Mouse (Mus musculus): ENCODE measurements around the gene Dohh. TPM values are rescaled to one million over a fixed set of nuclear protein-coding genes. Genes with fewer than 3 reads are reported as not detected.

Dohh gene
- polyA plus RNA-seq, 1 experiment from 2014 or later, result 61.0 TPM

DNA sequence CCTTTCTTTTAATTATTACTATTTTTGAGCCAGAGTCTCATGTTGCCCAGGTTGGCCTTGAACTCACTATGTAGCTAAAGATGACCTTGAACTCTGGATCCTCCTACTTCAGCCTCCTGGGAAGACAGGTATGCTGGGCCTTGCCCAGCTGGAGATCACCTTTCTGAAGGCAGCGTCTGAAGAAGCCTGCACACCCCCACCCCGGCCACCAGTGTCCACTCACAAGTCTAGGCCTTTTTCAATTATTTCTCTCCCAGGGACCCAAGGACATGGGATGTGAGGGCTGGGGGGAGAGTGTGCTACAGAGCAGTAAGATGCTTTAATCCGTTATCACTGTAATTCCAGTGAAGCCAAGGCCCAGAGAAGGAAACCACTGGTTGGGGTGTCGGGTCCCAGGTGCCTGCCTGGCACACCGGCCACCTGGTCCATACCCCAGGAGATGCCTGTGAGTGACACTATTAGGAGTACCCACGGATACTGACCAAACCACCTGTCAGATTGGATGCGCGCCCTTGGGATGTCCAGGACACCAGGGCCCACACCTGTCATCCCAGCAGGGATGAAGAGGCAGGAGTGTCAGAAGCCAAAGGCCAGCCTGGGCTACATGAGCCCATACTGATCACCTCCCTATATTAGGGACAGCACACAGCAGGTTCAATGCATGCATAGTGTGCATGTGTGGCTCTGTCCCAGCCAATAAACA, 43.7 kb downstream of the Dohh start:
- Histone ChIP-seq H3K36me3 (ENCODE audit: control insufficient read depth, insufficient read depth, low read length) (no peaks in the 10 kb centered on the region), H3K27ac (ENCODE audit: low read depth, low read length) (no peak overlapping the region), H3K4me3 (ENCODE audit: low read depth, low read length) (no peak overlapping the region), H3K4me2 (ENCODE audit: low read depth, low read length) (no peak overlapping the region), H3K9me3 (ENCODE audit: control insufficient read depth, low read length) (no peaks in the 10 kb centered on the region), H3K4me1 (ENCODE audit: control insufficient read depth, insufficient read depth, low read length) (peaks cover 33% of the 10 kb centered on the region), H3K9ac (replicated peaks; ENCODE audit: low read depth, low read length) (no peak overlapping the region), H3K27me3 (ENCODE audit: control insufficient read depth, insufficient read depth, low read length) (peaks cover 3% of the 10 kb centered on the region; the same call in 1 of the 2 replicates)
- ATAC-seq (ENCODE audit: low read depth), result no peak
- WGBS, result 71% methylated on average over 8 of the region's 8 CpGs

- no peaks in the 10 kb centered on the region for H3K9me3 ChIP-seq (ENCODE audit: control insufficient read depth, low read length)
- no peak overlapping the region for H3K4me2 ChIP-seq (ENCODE audit: low read depth, low read length)
- no peaks in the 10 kb centered on the region for H3K36me3 ChIP-seq (ENCODE audit: control insufficient read depth, insufficient read depth, low read length)
- no peak overlapping the region for H3K9ac ChIP-seq (replicated peaks; ENCODE audit: low read depth, low read length)
- H3K27ac ChIP-seq (ENCODE audit: low read depth, low read length), result no peak overlapping the region
- ATAC-seq (ENCODE audit: low read depth), result no peak
- WGBS, result 93% methylated on average over 7 of the region's 7 CpGs
- H3K4me3 ChIP-seq (ENCODE audit: low read depth, low read length), result no peak overlapping the region
- H3K4me1 ChIP-seq (ENCODE audit: control insufficient read depth, insufficient read depth, low read length), result peaks cover 33% of the 10 kb centered on the region
- peaks cover 3% of the 10 kb centered on the region; the same call in 1 of the 2 replicates for H3K27me3 ChIP-seq (ENCODE audit: control insufficient read depth, insufficient read depth, low read length)
These were observed 44.3 kb downstream of the Dohh start for GRCm38 (mm10) chr10:81428507-81428870.

- Histone ChIP-seq H3K36me3 (ENCODE audit: control insufficient read depth, insufficient read depth, low read length) (no peaks in the 10 kb centered on the region), H3K4me3 (ENCODE audit: low read depth, low read length) (peak overlapping the region; percentile 75), H3K9me3 (ENCODE audit: control insufficient read depth, low read length) (no peaks in the 10 kb centered on the region), H3K27ac (ENCODE audit: low read depth, low read length) (no peak overlapping the region), H3K4me2 (ENCODE audit: low read depth, low read length) (peak overlapping the region; percentile 63), H3K27me3 (ENCODE audit: control insufficient read depth, insufficient read depth, low read length) (peaks cover 3% of the 10 kb centered on the region; the same call in 1 of the 2 replicates), H3K4me1 (ENCODE audit: control insufficient read depth, insufficient read depth, low read length) (peaks cover 33% of the 10 kb centered on the region), H3K9ac (replicated peaks; ENCODE audit: low read depth, low read length) (no peak overlapping the region)
- 23% methylated on average over 2 of the region's 2 CpGs for WGBS
- ATAC-seq (ENCODE audit: low read depth), result no peak
These were observed 44.9 kb downstream of the Dohh start for GRCm38 (mm10) chr10:81429092-81429491.

GRCm38 (mm10) chr10:81429605-81430061, 45.4 kb downstream of the Dohh start:
- peak; percentile 5; the same call in 1 of the 2 replicates for ATAC-seq (ENCODE audit: low read depth)

GRCm38 (mm10) chr10:81430141-81430830, 46.1 kb downstream of the Dohh start:
- H3K27ac ChIP-seq (ENCODE audit: low read depth, low read length), result peak overlapping the region; percentile 97
- peak; percentile 28 for ATAC-seq (ENCODE audit: low read depth)
- no peaks in the 10 kb centered on the region for H3K9me3 ChIP-seq (ENCODE audit: control insufficient read depth, low read length)
- under 1% methylated on average over 57 of the region's 89 CpGs for WGBS
- H3K9ac ChIP-seq (replicated peaks; ENCODE audit: low read depth, low read length), result peak overlapping the region; percentile 91
- H3K4me1 ChIP-seq (ENCODE audit: control insufficient read depth, insufficient read depth, low read length), result peaks cover 29% of the 10 kb centered on the region
- H3K36me3 ChIP-seq (ENCODE audit: control insufficient read depth, insufficient read depth, low read length), result no peaks in the 10 kb centered on the region
- H3K27me3 ChIP-seq (ENCODE audit: control insufficient read depth, insufficient read depth, low read length), result peaks cover 3% of the 10 kb centered on the region; the same call in 1 of the 2 replicates
- H3K4me2 ChIP-seq (ENCODE audit: low read depth, low read length), result peak overlapping the region; percentile 63
- peak overlapping the region; percentile 75 for H3K4me3 ChIP-seq (ENCODE audit: low read depth, low read length)

More at GRCm38 (mm10) chr10:81429605-81430061, 45.4 kb downstream of the Dohh start:
- Histone ChIP-seq H3K27ac (ENCODE audit: low read depth, low read length) (peak overlapping the region; percentile 97), H3K27me3 (ENCODE audit: control insufficient read depth, insufficient read depth, low read length) (peaks cover 3% of the 10 kb centered on the region; the same call in 1 of the 2 replicates), H3K4me3 (ENCODE audit: low read depth, low read length) (peak overlapping the region; percentile 75), H3K9me3 (ENCODE audit: control insufficient read depth, low read length) (no peaks in the 10 kb centered on the region), H3K9ac (replicated peaks; ENCODE audit: low read depth, low read length) (peak overlapping the region; percentile 91), H3K4me2 (ENCODE audit: low read depth, low read length) (peak overlapping the region; percentile 63), H3K4me1 (ENCODE audit: control insufficient read depth, insufficient read depth, low read length) (peaks cover 29% of the 10 kb centered on the region), H3K36me3 (ENCODE audit: control insufficient read depth, insufficient read depth, low read length) (no peaks in the 10 kb centered on the region)
- 0% methylated on average over 18 of the region's 20 CpGs for whole genome bisulfite sequencing

GRCm38 (mm10) chr10:81430831-81431525, 46.8 kb downstream of the Dohh start:
- peak overlapping the region; percentile 91 for H3K9ac ChIP-seq (replicated peaks; ENCODE audit: low read depth, low read length)
- H3K9me3 ChIP-seq (ENCODE audit: control insufficient read depth, low read length), result no peaks in the 10 kb centered on the region
- peak overlapping the region; percentile 75 for H3K4me3 ChIP-seq (ENCODE audit: low read depth, low read length)
- ATAC-seq (ENCODE audit: low read depth), result peak; percentile 11; the same call in 1 of the 2 replicates
- WGBS, result 2% methylated on average over 50 of the region's 70 CpGs
- H3K36me3 ChIP-seq (ENCODE audit: control insufficient read depth, insufficient read depth, low read length), result no peaks in the 10 kb centered on the region
- H3K27ac ChIP-seq (ENCODE audit: low read depth, low read length), result peak overlapping the region; percentile 97
- peaks cover 28% of the 10 kb centered on the region for H3K4me1 ChIP-seq (ENCODE audit: control insufficient read depth, insufficient read depth, low read length)
- peaks cover 3% of the 10 kb centered on the region; the same call in 1 of the 2 replicates for H3K27me3 ChIP-seq (ENCODE audit: control insufficient read depth, insufficient read depth, low read length)
- peak overlapping the region; percentile 63 for H3K4me2 ChIP-seq (ENCODE audit: low read depth, low read length)

GRCm38 (mm10) chr10:81431526-81432168, 47.4 kb downstream of the Dohh start:
- H3K36me3 ChIP-seq (ENCODE audit: control insufficient read depth, insufficient read depth, low read length), result no peaks in the 10 kb centered on the region
- peaks cover 23% of the 10 kb centered on the region for H3K4me1 ChIP-seq (ENCODE audit: control insufficient read depth, insufficient read depth, low read length)
- H3K4me2 ChIP-seq (ENCODE audit: low read depth, low read length), result peak overlapping the region; percentile 63
- no peak overlapping the region for H3K27ac ChIP-seq (ENCODE audit: low read depth, low read length)
- peaks cover 3% of the 10 kb centered on the region; the same call in 1 of the 2 replicates for H3K27me3 ChIP-seq (ENCODE audit: control insufficient read depth, insufficient read depth, low read length)
- 18% methylated on average over 15 of the region's 15 CpGs for WGBS
- ATAC-seq (ENCODE audit: low read depth), result peak; percentile 6; the same call in 1 of the 2 replicates
- H3K4me3 ChIP-seq (ENCODE audit: low read depth, low read length), result peak overlapping the region; percentile 75
- peak overlapping the region; percentile 91; the same call in 1 of the 2 replicates for H3K9ac ChIP-seq (replicated peaks; ENCODE audit: low read depth, low read length)
- no peaks in the 10 kb centered on the region for H3K9me3 ChIP-seq (ENCODE audit: control insufficient read depth, low read length)

DNA sequence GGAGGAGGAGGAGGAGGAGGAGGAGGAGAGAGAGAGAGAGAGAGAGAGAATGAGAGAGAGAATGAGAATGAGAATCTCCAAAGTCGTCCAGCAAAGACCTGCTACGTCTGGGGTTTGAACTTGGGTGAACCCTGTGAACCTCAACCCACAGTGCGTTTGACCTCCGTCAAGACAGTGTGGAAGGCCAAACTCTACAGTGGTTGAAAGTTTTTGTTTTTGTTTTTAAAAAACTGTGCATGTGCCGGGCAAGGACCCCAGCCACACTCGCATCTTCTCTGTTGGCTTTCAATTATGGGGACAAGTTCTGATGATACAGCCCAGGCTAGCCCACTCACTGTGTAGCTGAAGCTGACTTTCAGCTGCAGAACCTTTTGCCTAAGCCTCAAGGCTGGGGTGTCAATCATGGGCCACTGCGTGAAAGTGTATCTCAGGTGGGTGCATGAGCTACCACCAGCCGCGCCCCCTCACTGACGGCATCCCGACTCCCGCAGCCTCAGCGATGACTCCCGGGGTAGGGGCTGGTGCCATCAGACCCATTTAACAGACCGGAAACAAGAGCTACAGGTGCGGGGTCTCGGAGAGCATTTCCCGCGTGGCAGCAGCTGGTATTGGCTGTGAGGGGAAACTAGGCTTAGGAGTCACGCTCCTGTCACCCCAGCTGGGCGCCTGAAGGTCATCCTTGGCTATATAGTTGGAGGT, 48.1 kb downstream of the Dohh start:
- Histone ChIP-seq H3K27ac (ENCODE audit: low read depth, low read length) (no peak overlapping the region), H3K27me3 (ENCODE audit: control insufficient read depth, insufficient read depth, low read length) (peaks cover 1% of the 10 kb centered on the region; the same call in 1 of the 2 replicates), H3K36me3 (ENCODE audit: control insufficient read depth, insufficient read depth, low read length) (no peaks in the 10 kb centered on the region), H3K4me2 (ENCODE audit: low read depth, low read length) (peak overlapping the region; percentile 50), H3K4me1 (ENCODE audit: control insufficient read depth, insufficient read depth, low read length) (peaks cover 16% of the 10 kb centered on the region; the same call in 1 of the 2 replicates), H3K4me3 (ENCODE audit: low read depth, low read length) (peak overlapping the region; percentile 16; the same call in 1 of the 2 replicates), H3K9me3 (ENCODE audit: control insufficient read depth, low read length) (no peaks in the 10 kb centered on the region), H3K9ac (replicated peaks; ENCODE audit: low read depth, low read length) (no peak overlapping the region)
- WGBS, result 65% methylated on average over 21 of the region's 21 CpGs
- peak; percentile 4; the same call in 1 of the 2 replicates for ATAC-seq (ENCODE audit: low read depth)

Measured in neural tube, embryonic 14.5 days (tissue).